Mouse (Mus musculus) embryo, embryonic 10 days (tissue): Measurements from ENCODE around the gene Nup155.
A peak's percentile ranks its signal among the peaks of the same experiment; 100 is the strongest.
"Not testable (repeated sequence)": the region's sequence is repeated elsewhere in the genome, so short reads cannot be mapped to it uniquely, and the experiment has no call there.

Experiments
- DNase-seq: peaks from one replicate; pipeline ENCODE4 v3.0.0-alpha.2; 2015; ENCODE audit warnings: low spot score

The Nup155 gene

GRCm38 (mm10) chr15:8108966-8109743 is at the start of gene Nup155:
TSS of gene Nup155 (plus strand) at chr15:8109273.
- peak; percentile 98 for DNase-seq

- DNase-seq, result no peak
Measured at GRCm38 (mm10) chr15:8065221-8065620, 43.9 kb upstream of the Nup155 start.

GRCm38 (mm10) chr15:8073159-8073558 is 35.9 kb upstream of the Nup155 start:
- DNase-seq, result not testable (repeated sequence)

- DNase-seq, result no peak
Measured at GRCm38 (mm10) chr15:8082139-8082538, 26.9 kb upstream of the Nup155 start.

GRCm38 (mm10) chr15:8087293-8087692 is 21.8 kb upstream of the Nup155 start:
- no peak for DNase-seq

- no peak for DNase-seq
Measured at GRCm38 (mm10) chr15:8088715-8089114, 20.4 kb upstream of the Nup155 start.

- DNase-seq, result no peak
Measured at GRCm38 (mm10) chr15:8090685-8091084, 18.4 kb upstream of the Nup155 start.

GRCm38 (mm10) chr15:8092668-8093067 is 16.4 kb upstream of the Nup155 start:
- not testable (repeated sequence) for DNase-seq

- DNase-seq, result peak; percentile 62
Measured at GRCm38 (mm10) chr15:8097853-8098252, 11.2 kb upstream of the Nup155 start.

- peak; percentile 98 for DNase-seq
Measured at GRCm38 (mm10) chr15:8098774-8099749, 10.0 kb upstream of the Nup155 start, which contains the start of gene Wdr70. TSS of gene Wdr70 (minus strand) at chr15:8099209.

- DNase-seq, result not testable (repeated sequence)
Measured at GRCm38 (mm10) chr15:8101975-8102542, 7.0 kb upstream of the Nup155 start.

GRCm38 (mm10) chr15:8108360-8108965 is 610 bp upstream of the Nup155 start:
- DNase-seq, result no peak

GRCm38 (mm10) chr15:8109782-8110181 is 709 bp downstream of the Nup155 start:
- no peak for DNase-seq

- DNase-seq, result no peak
Measured at GRCm38 (mm10) chr15:8129281-8129680, 20.2 kb downstream of the Nup155 start.

- no peak for DNase-seq
Measured at GRCm38 (mm10) chr15:8131268-8131667, 22.2 kb downstream of the Nup155 start.

GRCm38 (mm10) chr15:8131761-8132160 is 22.7 kb downstream of the Nup155 start:
- DNase-seq, result no peak

GRCm38 (mm10) chr15:8135606-8136005 is 26.5 kb downstream of the Nup155 start:
- DNase-seq, result no peak

GRCm38 (mm10) chr15:8161841-8162240 is 52.8 kb downstream of the Nup155 start:
- DNase-seq, result no peak

GRCm38 (mm10) chr15:8168591-8169265 is 59.7 kb downstream of the Nup155 start, which contains the start of gene Cplane1:
TSS of gene Cplane1 (plus strand) at chr15:8169106.
- DNase-seq, result peak; percentile 96

- DNase-seq, result peak; percentile 39
Measured at GRCm38 (mm10) chr15:8169266-8169746, 60.2 kb downstream of the Nup155 start.

GRCm38 (mm10) chr15:8189563-8189962 is 80.5 kb downstream of the Nup155 start:
- DNase-seq, result no peak
